Mouse (Mus musculus) heart, postnatal 10 days (tissue): ENCODE results near the gene Clk1. TPM values are rescaled to one million over a fixed set of nuclear protein-coding genes. Genes with fewer than 3 reads are reported as not detected.
A peak's percentile ranks its signal among the peaks of the same experiment; 100 is the strongest.

ENCODE experiments used
- DNase-seq, 2 experiments: peaks; one replicate each; pipeline ENCODE4 v3.0.0; 2021
- intact Hi-C: fragments of 180-260 bp; cut with DNase I; formaldehyde crosslinking; loops from one replicate; pipeline ENCODE4 v1.15.1; 2025
- total RNA-seq, 2 experiments: library from RNA; stranded (reverse); gene quantifications; 2 replicates each; pipeline ENCODE4 v1.2.3; 2021

The Clk1 gene
- total RNA-seq, 2 experiments from 2014 or later = 62.6 to 80.1 TPM

GRCm38 (mm10) chr1:58364551-58364950 is 59.3 kb downstream of the Clk1 start:
- DNase-seq = no peak
- intact Hi-C loops = no loop called here

GRCm38 (mm10) chr1:58362296-58362695 is 61.6 kb downstream of the Clk1 start:
- intact Hi-C loops = no loop called here
- peak in 1 of 2 experiments; percentile 17 for DNase-seq

Other genes with a start within 250 kb of the Clk1 start
- gene Aox4, start 213.7 kb downstream of the Clk1 start, total RNA-seq = not detected
- under 1 TPM; 0.05 TPM for gene Aox2, start 145.7 kb downstream of the Clk1 start, total RNA-seq
- 100 to 1,000 TPM; 109 to 117 TPM for gene Bzw1, start 31.2 kb downstream of the Clk1 start, total RNA-seq
- 10 to 100 TPM; 15.1 to 15.8 TPM for gene Nif3l1, start 21.1 kb upstream of the Clk1 start, total RNA-seq
- 10 to 100 TPM; 18.7 TPM for gene Ppil3, start 21.4 kb upstream of the Clk1 start, total RNA-seq
- 10 to 100 TPM; 12.7 to 16.1 TPM for gene Orc2, start 81.0 kb upstream of the Clk1 start, total RNA-seq
- 10 to 100 TPM; 12.5 to 15.7 TPM for gene Fam126b, start 162.3 kb upstream of the Clk1 start, total RNA-seq
- gene Ndufb3, start 162.3 kb upstream of the Clk1 start, total RNA-seq = 100 to 1,000 TPM; 233 to 237 TPM